Mouse (Mus musculus) left cerebral cortex, postnatal 14 days (tissue): ENCODE results near the gene Gm49396. TPM values are rescaled to one million over a fixed set of nuclear protein-coding genes. Genes with fewer than 3 reads are reported as not detected.
A peak's percentile ranks its signal among the peaks of the same experiment; 100 is the strongest.

Source experiments
- DNase-seq, 2 experiments: peaks; one replicate each; pipeline ENCODE4 v3.0.0; 2021 to 2022; ENCODE audit warnings: low spot score in 2 of 2, mixed read lengths in 1 of 2
- intact Hi-C: fragments of 180-260 bp; cut with DNase I; formaldehyde crosslinking; loops from one replicate; pipeline ENCODE4 v1.15.1; 2025
- total RNA-seq, 2 experiments: library from RNA; stranded (reverse); gene quantifications; 2 replicates each; pipeline ENCODE4 v1.2.3; 2021

Gm49396 gene
- total RNA-seq, 2 experiments from 2014 or later = 3.8 to 4.6 TPM

- DNase-seq = no peak
- intact Hi-C loops = loop anchor here (5.0 kb wide), 1 partner anchor 59 kb away; the partner anchor contains the start of gene Prodh2
Measured at GRCm38 (mm10) chr7:30551445-30552101, 11.6 kb upstream of the Gm49396 start.

GRCm38 (mm10) chr7:30552102-30553020, 10.8 kb upstream of the Gm49396 start, which contains the start of the genes Hspb6 and Proser3:
Hspb6 (plus strand) TSS chr7:30552178.
Proser3 (minus strand) TSS chr7:30552299.
- intact Hi-C loops = loop anchor here (5.0 kb wide), 1 partner anchor 60 kb away; the partner anchor contains the start of gene Prodh2
- peak; percentile 97 to 99 for DNase-seq

GRCm38 (mm10) chr7:30553021-30553589, 10.0 kb upstream of the Gm49396 start:
- no peak for DNase-seq
- intact Hi-C loops = loop anchor here (5.0 kb wide), 1 partner anchor 61 kb away; the partner anchor contains the start of gene Prodh2

- intact Hi-C loops = loop anchor here (5.0 kb wide), 1 partner anchor 62 kb away; the partner anchor contains the start of gene Prodh2
- DNase-seq = no peak
Measured at GRCm38 (mm10) chr7:30553810-30554584, 9.1 kb upstream of the Gm49396 start.

- no peak for DNase-seq
- intact Hi-C loops = no loop called here
Measured at GRCm38 (mm10) chr7:30556894-30557536, 6.1 kb upstream of the Gm49396 start.

GRCm38 (mm10) chr7:30557901-30558514, 5.1 kb upstream of the Gm49396 start:
- DNase-seq = no peak
- intact Hi-C loops = no loop called here

- intact Hi-C loops = no loop called here
- no peak for DNase-seq
Measured at GRCm38 (mm10) chr7:30558656-30559442, 4.3 kb upstream of the Gm49396 start.

- peak; percentile 99 for DNase-seq
- intact Hi-C loops = no loop called here
Measured at GRCm38 (mm10) chr7:30559443-30559954, 3.6 kb upstream of the Gm49396 start, which contains the start of gene Lin37. Lin37 (minus strand) TSS chr7:30559838.

GRCm38 (mm10) chr7:30560296-30560695, 2.8 kb upstream of the Gm49396 start:
- intact Hi-C loops = no loop called here
- no peak for DNase-seq

- no peak for DNase-seq
- intact Hi-C loops = no loop called here
Measured at GRCm38 (mm10) chr7:30562526-30563116, 523 bp upstream of the Gm49396 start.

GRCm38 (mm10) chr7:30563906-30564280, 749 bp downstream of the Gm49396 start:
- no peak for DNase-seq
- intact Hi-C loops = no loop called here

GRCm38 (mm10) chr7:30564970-30565571, 1.9 kb downstream of the Gm49396 start, which contains the start of gene Igflr1:
Igflr1 (plus strand) TSS chr7:30565427.
- no peak for DNase-seq
- intact Hi-C loops = no loop called here

- intact Hi-C loops = no loop called here
- DNase-seq = no peak
Measured at GRCm38 (mm10) chr7:30566033-30566432, 2.9 kb downstream of the Gm49396 start.

- no peak for DNase-seq
Measured at GRCm38 (mm10) chr7:30567555-30567954, 4.4 kb downstream of the Gm49396 start.

GRCm38 (mm10) chr7:30572389-30572788, 9.2 kb downstream of the Gm49396 start:
- DNase-seq = no peak
- intact Hi-C loops = no loop called here

More at GRCm38 (mm10) chr7:30567555-30567954, 4.4 kb downstream of the Gm49396 start:
- intact Hi-C loops = no loop called here

- DNase-seq = no peak
- intact Hi-C loops = no loop called here
Measured at GRCm38 (mm10) chr7:30572969-30573368, 9.8 kb downstream of the Gm49396 start.
